Mouse (Mus musculus) MEL (cell line): ENCODE measurements around the gene Chp1. TPM values are rescaled to one million over a fixed set of nuclear protein-coding genes. Genes with fewer than 3 reads are reported as not detected.

Experiments used
- DNase-seq: peaks from one replicate; pipeline ENCODE4 v3.0.0; 2011; ENCODE audit warnings: low read depth, low spot score
- H3K27ac ChIP-seq: 2 replicates; pipeline ENCODE4 v1.5.1; 2012; ENCODE audit warnings: low read depth, mild to moderate bottlenecking, control low read depth, low read length, moderate library complexity; ENCODE audit not compliant: control insufficient read depth
- H3K27me3 ChIP-seq, 2 experiments: fragments of 150-350 bp in 1 of 2; sonication (generic) in 1 of 2; 2 replicates each; pipeline ENCODE4 v1.6.1; 2012; ENCODE audit warnings: low read length in 2 of 2, mild to moderate bottlenecking in 2 of 2, improper control_type of control experiment in 1 of 2, moderate library complexity in 1 of 2; ENCODE audit not compliant: insufficient read depth in 2 of 2, control insufficient read depth in 1 of 2
- H3K36me3 ChIP-seq, 2 experiments: 2 replicates each; pipeline ENCODE4 v1.6.1; 2012 to 2014; ENCODE audit warnings: low read length in 2 of 2, improper control_type of control experiment in 1 of 2, inconsistent platforms in 1 of 2, mild to moderate bottlenecking in 1 of 2; ENCODE audit not compliant: insufficient read depth in 2 of 2, control insufficient read depth in 1 of 2
- H3K4me1 ChIP-seq, 2 experiments: fragments of 150-350 bp in 1 of 2; sonication (generic) in 1 of 2; 2 replicates each; pipeline ENCODE4 v1.6.1; 2012; ENCODE audit warnings: low read length in 2 of 2, improper control_type of control experiment in 1 of 2, mild to moderate bottlenecking in 1 of 2; ENCODE audit not compliant: insufficient read depth in 2 of 2, control insufficient read depth in 1 of 2
- H3K4me3 ChIP-seq, 2 experiments: fragments of 150-350 bp in 1 of 2; sonication (generic) in 1 of 2; 2 replicates each; pipeline ENCODE4 v1.5.1; 2012; ENCODE audit warnings: low read depth in 2 of 2, low read length in 2 of 2, mild to moderate bottlenecking in 2 of 2, moderate library complexity in 2 of 2, control low read depth in 1 of 2, improper control_type of control experiment in 1 of 2; ENCODE audit not compliant: control insufficient read depth in 1 of 2, insufficient read depth in 1 of 2
- H3K79me2 ChIP-seq: 2 replicates; pipeline ENCODE4 v1.6.1; 2012; ENCODE audit warnings: mild to moderate bottlenecking, low read length, moderate library complexity; ENCODE audit not compliant: control insufficient read depth, poor library complexity, insufficient read depth
- H3K9ac ChIP-seq: 2 replicates; pipeline ENCODE4 v1.6.1; 2012; ENCODE audit warnings: low read depth, mild to moderate bottlenecking, control low read depth, low read length, moderate library complexity; ENCODE audit not compliant: control insufficient read depth, poor library complexity, severe bottlenecking
- H3K9me3 ChIP-seq: fragments of 150-350 bp; sonication (generic); replicated peaks from 2 replicates; pipeline ENCODE4 v1.6.1; 2012; ENCODE audit warnings: mild to moderate bottlenecking, low read length, improper control_type of control experiment, moderate library complexity; ENCODE audit not compliant: insufficient read depth
- BHLHE40 ChIP-seq: IDR thresholded peaks from 2 replicates; pipeline ENCODE4 v1.6.1; 2012; ENCODE audit warnings: low read depth, mild to moderate bottlenecking, inconsistent platforms, low read length, improper control_type of control experiment, borderline replicate concordance
- CTCF ChIP-seq, 3 experiments: IDR thresholded peaks in 2 of 3; conservative IDR thresholded peaks in 1 of 3; 2 replicates each; pipeline ENCODE4 v1.5.1; 2011 to 2012; ENCODE audit warnings: low read length in 3 of 3, low read depth in 2 of 3, mild to moderate bottlenecking in 2 of 3, improper control_type of control experiment in 1 of 3, inconsistent platforms in 1 of 3, mixed read lengths in 1 of 3, moderate library complexity in 1 of 3; ENCODE audit not compliant: control insufficient read depth in 1 of 3, insufficient read depth in 1 of 3, poor library complexity in 1 of 3, severe bottlenecking in 1 of 3
- E2F4 ChIP-seq: IDR thresholded peaks from 2 replicates; pipeline ENCODE4 v1.6.1; 2011; ENCODE audit warnings: low read depth, low read length, improper control_type of control experiment, borderline replicate concordance
- ELF1 ChIP-seq: IDR thresholded peaks from 2 replicates; pipeline ENCODE4 v1.6.1; 2014; ENCODE audit warnings: low read depth, mild to moderate bottlenecking, inconsistent platforms, low read length, improper control_type of control experiment, moderate library complexity
- GABPA ChIP-seq: IDR thresholded peaks from 2 replicates; pipeline ENCODE4 v1.6.1; 2012; ENCODE audit warnings: low read depth, mild to moderate bottlenecking, inconsistent platforms, low read length, improper control_type of control experiment, moderate library complexity
- GATA1 ChIP-seq: IDR thresholded peaks from 2 replicates; pipeline ENCODE4 v1.6.1; 2011; ENCODE audit warnings: low read depth, low read length, improper control_type of control experiment
- MAX ChIP-seq: IDR thresholded peaks from 2 replicates; pipeline ENCODE4 v1.6.1; 2011; ENCODE audit warnings: low read length, improper control_type of control experiment
- MYC ChIP-seq: IDR thresholded peaks from 2 replicates; pipeline ENCODE4 v1.6.1; 2011; ENCODE audit warnings: low read depth, mild to moderate bottlenecking, low read length, improper control_type of control experiment, moderate library complexity
- NELFE ChIP-seq: IDR thresholded peaks from 2 replicates; pipeline ENCODE4 v1.6.1; 2011; ENCODE audit warnings: low read depth, low read length, improper control_type of control experiment
- POLR2A ChIP-seq, 2 experiments: IDR thresholded peaks; 2 replicates each; pipeline ENCODE4 v1.6.1; 2011 to 2012; ENCODE audit warnings: low read length in 2 of 2, mild to moderate bottlenecking in 2 of 2, control low read depth in 1 of 2, improper control_type of control experiment in 1 of 2, low read depth in 1 of 2, moderate library complexity in 1 of 2; ENCODE audit not compliant: control insufficient read depth in 1 of 2, insufficient read depth in 1 of 2, poor library complexity in 1 of 2
- RAD21 ChIP-seq: IDR thresholded peaks from 2 replicates; pipeline ENCODE4 v1.6.1; 2011; ENCODE audit warnings: mild to moderate bottlenecking, low read depth, low read length, improper control_type of control experiment
- TAL1 ChIP-seq: IDR thresholded peaks from 2 replicates; pipeline ENCODE4 v1.6.1; 2012; ENCODE audit warnings: mild to moderate bottlenecking, inconsistent platforms, low read length, moderate library complexity, mixed read lengths
- TCF12 ChIP-seq: IDR thresholded peaks from 2 replicates; pipeline ENCODE4 v1.6.1; 2014; ENCODE audit warnings: low read depth, mild to moderate bottlenecking, inconsistent platforms, low read length, improper control_type of control experiment, moderate library complexity
- USF2 ChIP-seq, 2 experiments: IDR thresholded peaks; 2 replicates each; pipeline ENCODE4 v1.6.1; 2011 to 2012; ENCODE audit warnings: improper control_type of control experiment in 2 of 2, low read length in 2 of 2, borderline replicate concordance in 1 of 2, inconsistent platforms in 1 of 2, low read depth in 1 of 2, mild to moderate bottlenecking in 1 of 2; ENCODE audit not compliant: insufficient read depth in 1 of 2
- ZC3H11A ChIP-seq: IDR thresholded peaks from 2 replicates; pipeline ENCODE4 v1.6.1; 2012; ENCODE audit warnings: low read depth, mild to moderate bottlenecking, inconsistent platforms, low read length, improper control_type of control experiment
- polyA plus RNA-seq, 2 experiments: library from polyadenylated mRNA; stranded (reverse) in 1 of 2; unstranded in 1 of 2; fragments of >175 nt in 1 of 2; fragments of >200 nt in 1 of 2; gene quantifications; 2 replicates each; pipeline versions ENCODE4 v1.2.1 to v1.2.4; 2012; ENCODE audit warnings: low replicate concordance in 2 of 2, low read depth in 1 of 2; ENCODE audit not compliant: insufficient read length in 2 of 2, insufficient read depth in 1 of 2, missing spikeins in 1 of 2
- total RNA-seq: library from RNA; depleted of rRNA; stranded (reverse); fragments of 300-350 nt; gene quantifications from 2 replicates; pipeline ENCODE4 v1.2.3, GENCODE M21; 2012

Gene Chp1
- total and polyA plus RNA-seq, 3 experiments, result 32.5 to 74.8 TPM; not detected in 1

GRCm38 (mm10) chr2:119548371-119548660 lies 819 bp downstream of the Chp1 start:
- no peak for DNase-seq
- Histone ChIP-seq H3K27ac (peak overlapping the region; percentile 27), H3K4me1 (peaks cover 0 to 16% of the 10 kb centered on the region in 2 experiments; a peak in 2 of 4 replicates), H3K9ac (peak overlapping the region; percentile 93), H3K9me3 (no peaks in the 10 kb centered on the region), H3K4me3 (peak overlapping the region; percentile 88 to 97), H3K36me3 (peaks cover 0 to 21% of the 10 kb centered on the region in 2 experiments; a peak in 2 of 4 replicates), H3K27me3 (no peaks in the 10 kb centered on the region), H3K79me2 (peaks cover 10% of the 10 kb centered on the region)
- no peak for TF ChIP-seq CTCF (IDR thresholded peaks at IDR 0.05 in 2 of 3, conservative IDR thresholded peaks at IDR 0.05 in 1 of 3; ENCODE audit: control insufficient read depth in 1 of 3, insufficient read depth in 1 of 3, low read depth in 2 of 3, low read length in 3 of 3, poor library complexity in 1 of 3, severe bottlenecking in 1 of 3)
- no peak for TF ChIP-seq MYC
- no peak for TF ChIP-seq POLR2A (IDR thresholded peaks at IDR 0.05; ENCODE audit: control insufficient read depth in 1 of 2, insufficient read depth in 1 of 2, low read depth in 1 of 2, low read length in 2 of 2, poor library complexity in 1 of 2)
- no peak for TF ChIP-seq GABPA
- TF ChIP-seq TAL1, result no peak
- no peak for TF ChIP-seq MAX

- Histone ChIP-seq H3K9me3 (no peaks in the 10 kb centered on the region), H3K27me3 (no peaks in the 10 kb centered on the region), H3K27ac (no peak overlapping the region), H3K9ac (no peak overlapping the region), H3K4me1 (peaks cover 0 to 16% of the 10 kb centered on the region in 2 experiments; a peak in 2 of 4 replicates), H3K36me3 (peaks cover 0 to 21% of the 10 kb centered on the region in 2 experiments; a peak in 2 of 4 replicates), H3K4me3 (no peak overlapping the region), H3K79me2 (peaks cover 10% of the 10 kb centered on the region)
- DNase-seq, result no peak
- TF ChIP-seq NELFE (no peak), ZC3H11A (no peak), RAD21 (no peak)
These were observed 1.2 kb downstream of the Chp1 start for GRCm38 (mm10) chr2:119548691-119549090.

DNA sequence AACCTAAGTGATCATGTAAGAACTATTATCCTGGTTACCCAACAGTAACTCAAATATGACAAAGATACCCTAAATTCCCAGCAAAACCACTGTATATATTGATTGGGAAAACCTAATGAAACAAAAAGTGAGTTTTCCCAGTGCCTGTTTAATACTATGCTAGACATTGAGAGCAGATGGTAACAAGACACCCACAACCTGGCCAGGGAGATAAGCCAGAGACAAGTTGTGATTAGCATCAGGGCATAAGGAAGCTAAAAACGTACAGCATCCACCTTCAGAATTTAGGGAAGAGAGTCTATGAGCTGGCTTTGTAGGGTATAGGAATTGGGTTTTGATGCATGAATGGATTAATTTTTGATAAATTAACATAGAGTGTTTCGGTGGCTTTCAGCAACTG lies 2.2 kb downstream of the Chp1 start:
- Histone ChIP-seq H3K27ac (no peak overlapping the region), H3K36me3 (peaks cover 0 to 21% of the 10 kb centered on the region in 2 experiments; a peak in 2 of 4 replicates), H3K4me3 (no peak overlapping the region), H3K79me2 (peaks cover 14% of the 10 kb centered on the region), H3K9me3 (no peaks in the 10 kb centered on the region), H3K27me3 (no peaks in the 10 kb centered on the region), H3K4me1 (peaks cover 0 to 16% of the 10 kb centered on the region in 2 experiments; a peak in 2 of 4 replicates), H3K9ac (no peak overlapping the region)
- no peak for TF ChIP-seq POLR2A (IDR thresholded peaks at IDR 0.05; ENCODE audit: control insufficient read depth in 1 of 2, insufficient read depth in 1 of 2, low read depth in 1 of 2, low read length in 2 of 2, poor library complexity in 1 of 2)
- no peak for TF ChIP-seq BHLHE40
- peak; percentile 54 for TF ChIP-seq TAL1
- TF ChIP-seq TCF12, result peak; percentile 41; the same call in 1 of the 2 replicates
- no peak for TF ChIP-seq CTCF (IDR thresholded peaks at IDR 0.05 in 2 of 3, conservative IDR thresholded peaks at IDR 0.05 in 1 of 3; ENCODE audit: control insufficient read depth in 1 of 3, insufficient read depth in 1 of 3, low read depth in 2 of 3, low read length in 3 of 3, poor library complexity in 1 of 3, severe bottlenecking in 1 of 3)
- TF ChIP-seq USF2 (IDR thresholded peaks at IDR 0.05; ENCODE audit: borderline replicate concordance in 1 of 2, insufficient read depth in 1 of 2, low read depth in 1 of 2, low read length in 2 of 2), result no peak
- TF ChIP-seq ELF1, result no peak
- TF ChIP-seq GATA1, result peak; percentile 60
- no peak for TF ChIP-seq E2F4
- peak; percentile 20 for DNase-seq
